ENCODE assay signal across 24 mouse cellular contexts in genomic region chr14:23896036-23896435, GRCm38 (mm10).
"Had no signal": no experiment of that assay in that cellular context is flagged by ENCODE, and none has a peak within 500 bp of the region (broad histone marks: within the 10 kb centered on the region; RNA-seq: fewer than 3 reads in every experiment).

No protein-coding gene starts in this region.

- H3K27ac ChIP-seq: heart, adult 2 months; heart, embryonic 13.5 days; heart, embryonic 15.5 days; hindbrain, embryonic 13.5 days; hindbrain, embryonic 15.5 days; hindbrain, postnatal 0 days; kidney, embryonic 15.5 days; kidney, postnatal 0 days; limb, embryonic 13.5 days; limb, embryonic 15.5 days; liver, embryonic 12.5 days; liver, embryonic 14.5 days had no signal

- DNase-seq: gastrocnemius, postnatal 10 days; gastrocnemius, postnatal 25 days; heart, adult 11 months; heart, adult 2 months; heart, postnatal 14 days; heart, postnatal 36 days; kidney, adult 11 months; kidney, adult 2 months; kidney, adult 9 months; kidney, postnatal 14 days; kidney, postnatal 36 days; layer of hippocampus, adult 9-11 months; layer of hippocampus, postnatal 36 days had no signal

- H3K4me3 ChIP-seq: heart, adult 2 months; heart, embryonic 13.5 days; heart, embryonic 15.5 days; hindbrain, embryonic 13.5 days; hindbrain, embryonic 15.5 days; kidney, embryonic 15.5 days; limb, embryonic 13.5 days; limb, embryonic 15.5 days; liver, embryonic 12.5 days had no signal
